31 mouse cellular contexts compared by ENCODE assay signal in genomic region chr4:135293813-135294212, GRCm38 (mm10). TPM values are rescaled to one million over a fixed set of nuclear protein-coding genes. Genes with fewer than 3 reads are reported as not detected.
DNase-seq lines count a peak whose midpoint lies in the region; ATAC-seq and TF ChIP-seq lines count a peak whose summit lies in the region.
"Had no signal": no experiment of that assay in that cellular context is flagged by ENCODE, and none has a peak within 500 bp of the region (broad histone marks: within the 10 kb centered on the region; RNA-seq: fewer than 3 reads in every experiment).

No protein-coding gene starts in this region.

- H3K9ac ChIP-seq in lung, postnatal 0 days (replicated peaks; ENCODE audit: low read depth), result no peak overlapping the region
- H3K9ac ChIP-seq in intestine, embryonic 15.5 days, result no peak overlapping the region
- H3K9ac ChIP-seq: embryonic facial prominence, embryonic 12.5 days; hindbrain, embryonic 12.5 days; limb, embryonic 15.5 days; liver, embryonic 14.5 days; midbrain, embryonic 12.5 days; neural tube, embryonic 12.5 days had no signal

- no peaks in the 10 kb centered on the region for H3K9me3 ChIP-seq in lung, postnatal 0 days (ENCODE audit: low read length)
- no peaks in the 10 kb centered on the region for H3K9me3 ChIP-seq in intestine, embryonic 15.5 days
- H3K9me3 ChIP-seq: embryonic facial prominence, embryonic 12.5 days; hindbrain, embryonic 12.5 days; limb, embryonic 10.5 days; limb, embryonic 15.5 days; megakaryocyte, embryonic 14.5 days; midbrain, embryonic 12.5 days; neural tube, embryonic 12.5 days had no signal

- 71% methylated on average over 3 of the region's 3 CpGs for WGBS in lung, postnatal 0 days
- WGBS in intestine, embryonic 15.5 days, result 78% methylated on average over 3 of the region's 3 CpGs

- no peaks in the 10 kb centered on the region for H3K27me3 ChIP-seq in lung, postnatal 0 days (replicated peaks; ENCODE audit: insufficient read depth, low read length)
- no peaks in the 10 kb centered on the region for H3K27me3 ChIP-seq in intestine, embryonic 15.5 days (replicated peaks)
- H3K27me3 ChIP-seq: hindbrain, embryonic 12.5 days; limb, embryonic 15.5 days; megakaryocyte, embryonic 14.5 days; midbrain, embryonic 12.5 days; neural tube, embryonic 12.5 days had no signal

- peaks cover 30% of the 10 kb centered on the region for H3K4me1 ChIP-seq in lung, postnatal 0 days (ENCODE audit: insufficient read depth, low read depth, low read length)
- peaks cover 13% of the 10 kb centered on the region for H3K4me1 ChIP-seq in intestine, embryonic 15.5 days (replicated peaks)

- peak overlapping the region; percentile 62; the same call in 1 of the 2 replicates for H3K27ac ChIP-seq in lung, postnatal 0 days (ENCODE audit: low read length)
- no peak overlapping the region for H3K27ac ChIP-seq in intestine, embryonic 15.5 days
- H3K27ac ChIP-seq: embryonic facial prominence, embryonic 12.5 days; hindbrain, embryonic 12.5 days; hindbrain, postnatal 0 days; limb, embryonic 10.5 days; limb, embryonic 15.5 days; liver, embryonic 14.5 days; midbrain, embryonic 12.5 days; neural tube, embryonic 12.5 days had no signal

- no peak overlapping the region for H3K4me2 ChIP-seq in lung, postnatal 0 days (replicated peaks; ENCODE audit: low read depth, low read length)
- H3K4me2 ChIP-seq in intestine, embryonic 15.5 days (replicated peaks), result no peak overlapping the region
- H3K4me2 ChIP-seq: embryonic facial prominence, embryonic 12.5 days; heart, embryonic 11.5 days; hindbrain, embryonic 12.5 days; limb, embryonic 15.5 days; midbrain, embryonic 12.5 days; neural tube, embryonic 12.5 days had no signal

- ATAC-seq in lung, postnatal 0 days, result peak; percentile 46
- no peak for ATAC-seq in intestine, embryonic 15.5 days
- ATAC-seq: CD4-positive, CD25-positive, alpha-beta regulatory T cell, adult 4 months; forebrain, embryonic 14.5 days; hindbrain, postnatal 0 days; intestine, postnatal 0 days had no signal

- no peaks in the 10 kb centered on the region for H3K36me3 ChIP-seq in lung, postnatal 0 days (ENCODE audit: insufficient read depth, low read length)
- no peaks in the 10 kb centered on the region for H3K36me3 ChIP-seq in intestine, embryonic 15.5 days
- H3K36me3 ChIP-seq: embryonic facial prominence, embryonic 12.5 days; hindbrain, embryonic 12.5 days; limb, embryonic 10.5 days; limb, embryonic 15.5 days; midbrain, embryonic 12.5 days; neural tube, embryonic 12.5 days had no signal

- TF ChIP-seq EP300 in lung, postnatal 0 days (IDR thresholded peaks at IDR 0.05), result peak; percentile 99

- DNase-seq in heart, adult 11 months, result peak; percentile 89
- DNase-seq in heart, adult 8-10 months (ENCODE audit: low spot score), result no peak
- peak; percentile 81 for DNase-seq in lung, postnatal 0 days (ENCODE audit: low spot score)
- no peak for DNase-seq in lung, postnatal 4 days
- peak; percentile 13 for DNase-seq in induced T-regulatory cell, adult 2 months (ENCODE audit: low read depth)
- DNase-seq in spleen, postnatal 4 days (ENCODE audit: low spot score in 2 of 2), result no peak
- DNase-seq: adrenal gland, adult 8-10 months; cerebellum, adult 2 months; cerebellum, postnatal 25 days; embryo, embryonic 11 days; gastrocnemius, postnatal 14 days; heart, postnatal 36 days; kidney, postnatal 4 days; right cerebral cortex, adult 18-20 months; spleen, adult 18-20 months; thymus, postnatal 14 days had no signal

- no peak for TF ChIP-seq CTCF in lung, postnatal 0 days (IDR thresholded peaks at IDR 0.05)

- H3K4me3 ChIP-seq in lung, postnatal 0 days (ENCODE audit: low read depth, low read length), result no peak overlapping the region
- no peak overlapping the region for H3K4me3 ChIP-seq in intestine, embryonic 15.5 days (replicated peaks)
- H3K4me3 ChIP-seq: embryonic facial prominence, embryonic 12.5 days; hindbrain, embryonic 12.5 days; limb, embryonic 10.5 days; limb, embryonic 15.5 days; megakaryocyte, embryonic 14.5 days; midbrain, embryonic 12.5 days; myocyte; neural tube, embryonic 12.5 days had no signal

RNA-seq across cellular contexts. Expression of gene Clic4, which starts 21.2 kb away (rescaled TPM):
- 100 to 1,000 TPM; 236 to 258 (median 249) TPM for total RNA-seq in heart, adult 8-10 months (2022)
- 205 and 211 TPM in 2 replicates for polyA plus RNA-seq in lung, postnatal 0 days (2015; fragmentation: Nextera tagmentation; extraction: Ambion mirVana)
- polyA plus RNA-seq in intestine, embryonic 15.5 days (2015; fragmentation: Nextera tagmentation; extraction: Ambion mirVana), result 126 and 135 TPM in 2 replicates

RNA-seq across cellular contexts. Expression of gene Srrm1, which starts 59.3 kb away (rescaled TPM):
- total RNA-seq in heart, adult 8-10 months (2022), result 10 to 100 TPM; 47.4 to 70.9 (median 55.8) TPM
- polyA plus RNA-seq in lung, postnatal 0 days (2015; fragmentation: Nextera tagmentation; extraction: Ambion mirVana), result 108 and 116 TPM in 2 replicates
- 189 and 248 TPM in 2 replicates for polyA plus RNA-seq in intestine, embryonic 15.5 days (2015; fragmentation: Nextera tagmentation; extraction: Ambion mirVana)

Comparison
In these comparisons a context has a peak if more than half of its experiments do, and no peak if none do; other contexts are left out.
1. DNase-seq: peak in heart, adult 11 months (single experiment), lung, postnatal 0 days (single experiment) and induced T-regulatory cell, adult 2 months (single experiment); none in heart, adult 8-10 months (single experiment), lung, postnatal 4 days (0 of 2) and spleen, postnatal 4 days (0 of 2).